Mouse (Mus musculus) E14TG2a.4 (cell line): Measurements from ENCODE around the gene Klc4.

Experiments
- CTCF ChIP-seq: conservative IDR thresholded peaks from 2 replicates; pipeline ENCODE4 v1.5.1; 2014; ENCODE audit warnings: low read length
- NANOG ChIP-seq: IDR thresholded peaks from 2 replicates; pipeline ENCODE4 v1.6.1; 2014; ENCODE audit warnings: borderline replicate concordance, low read length, mixed read lengths
- POU5F1 ChIP-seq: IDR thresholded peaks from 2 replicates; pipeline ENCODE4 v1.6.1; 2014; ENCODE audit warnings: low read length, borderline replicate concordance

DNA sequence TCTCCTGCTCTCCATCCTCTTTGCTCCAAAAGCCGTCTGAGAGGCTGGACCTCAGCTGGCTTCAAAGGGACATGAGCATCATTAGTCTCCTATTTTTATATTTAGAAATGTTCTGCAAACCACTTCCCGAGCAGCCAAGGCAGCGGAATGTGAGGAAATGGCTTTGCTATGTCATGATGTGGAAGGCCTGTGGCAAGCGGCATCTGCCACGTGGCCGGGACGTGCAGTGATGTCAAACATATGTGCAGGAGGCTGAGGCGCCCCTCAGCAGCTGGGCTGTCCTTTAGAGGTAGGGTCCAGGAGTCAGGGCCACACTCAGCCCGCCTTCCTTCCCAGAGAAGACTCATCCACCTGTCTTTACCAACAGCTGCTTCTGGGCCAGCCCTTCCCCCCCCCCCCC lies 43.6 kb downstream of the Klc4 start:
- TF ChIP-seq CTCF (no peak), POU5F1 (no peak), NANOG (no peak)
